ENCODE assay signal across 9 mouse cellular contexts in genomic region chr6:31155857-31156256, GRCm38 (mm10).
DNase-seq lines count a peak whose midpoint lies in the region; ATAC-seq and TF ChIP-seq lines count a peak whose summit lies in the region.
"Had no signal": no experiment of that assay in that cellular context is flagged by ENCODE, and none has a peak within 500 bp of the region (broad histone marks: within the 10 kb centered on the region; RNA-seq: fewer than 3 reads in every experiment).

No protein-coding gene starts in this region.

- TF ChIP-seq CTCF in testis, adult 2 months (IDR thresholded peaks at IDR 0.05; ENCODE audit: control insufficient read depth, insufficient read depth, insufficient replicate concordance, low read depth, low read length), result 0 out of 2 replicates have a peak, but pooled peaks have one; percentile 21
- peak; percentile 80 for TF ChIP-seq CTCF in liver, embryonic 14.5 days (IDR thresholded peaks at IDR 0.05; ENCODE audit: low read depth)

- ATAC-seq in frontal cortex, adult (ENCODE audit: low TSS enrichment), result peak; percentile 31
- no peak for ATAC-seq in liver, embryonic 14.5 days (ENCODE audit: insufficient read depth)

- H3K9me3 ChIP-seq in liver, embryonic 14.5 days (ENCODE audit: control insufficient read depth, low read length), result no peaks in the 10 kb centered on the region
- H3K9me3 ChIP-seq: hindbrain, embryonic 15.5 days had no signal

- peaks cover 4% of the 10 kb centered on the region for H3K4me1 ChIP-seq in testis, adult 2 months (ENCODE audit: control insufficient read depth, insufficient read depth, low read length)
- no peaks in the 10 kb centered on the region for H3K4me1 ChIP-seq in liver, embryonic 14.5 days (replicated peaks; ENCODE audit: control insufficient read depth in 2 of 2, insufficient read depth in 2 of 2, low read length in 1 of 2)

- no peaks in the 10 kb centered on the region for H3K36me3 ChIP-seq in testis, adult 2 months (ENCODE audit: control insufficient read depth, insufficient read depth, low read length)
- no peaks in the 10 kb centered on the region for H3K36me3 ChIP-seq in liver, embryonic 14.5 days (replicated peaks; ENCODE audit: control insufficient read depth, insufficient read depth, low read depth)
- H3K36me3 ChIP-seq: hindbrain, embryonic 15.5 days had no signal

- no peak overlapping the region for H3K4me3 ChIP-seq in testis, adult 2 months (ENCODE audit: control insufficient read depth, low read depth, low read length)
- H3K4me3 ChIP-seq in liver, embryonic 14.5 days (ENCODE audit: insufficient read depth in 1 of 2, low read depth in 2 of 2, low read length in 2 of 2), result no peak overlapping the region
- H3K4me3 ChIP-seq: hindbrain, embryonic 15.5 days had no signal

- H3K4me2 ChIP-seq in liver, embryonic 14.5 days (ENCODE audit: low read depth), result no peak overlapping the region
- H3K4me2 ChIP-seq: hindbrain, embryonic 15.5 days had no signal

- TF ChIP-seq EP300 in liver, embryonic 14.5 days (IDR thresholded peaks at IDR 0.05; ENCODE audit: low read depth), result no peak

- no peak overlapping the region for H3K27ac ChIP-seq in testis, adult 2 months (ENCODE audit: control insufficient read depth, insufficient read depth, low read depth, low read length)
- H3K27ac ChIP-seq in liver, embryonic 14.5 days, result no peak overlapping the region
- H3K27ac ChIP-seq: hindbrain, embryonic 15.5 days had no signal

- 24% methylated on average over 5 of the region's 5 CpGs for WGBS in liver, embryonic 14.5 days (ENCODE audit: insufficient replicate concordance)

- H3K27me3 ChIP-seq in testis, adult 2 months (ENCODE audit: control insufficient read depth, insufficient read depth, low read length), result no peaks in the 10 kb centered on the region
- H3K27me3 ChIP-seq in liver, embryonic 14.5 days (ENCODE audit: control insufficient read depth, insufficient read depth, low read length), result no peaks in the 10 kb centered on the region
- H3K27me3 ChIP-seq: hindbrain, embryonic 15.5 days had no signal

- no peak for TF ChIP-seq POLR2A in testis, adult 2 months (IDR thresholded peaks at IDR 0.05; ENCODE audit: control insufficient read depth, low read depth, low read length)

- no peak for DNase-seq in frontal cortex, postnatal 25 days (ENCODE audit: low spot score in 2 of 2)
- DNase-seq in testis, postnatal 14 days (ENCODE audit: low spot score), result no peak
- DNase-seq in embryo, embryonic 11 days, result peak; percentile 59
- peak; percentile 53 to 58 for DNase-seq in heart, postnatal 36 days
- DNase-seq in liver, embryonic 14.5 days (ENCODE audit: low read depth in 3 of 3, low spot score in 3 of 3), result no peak
- DNase-seq in right cerebral cortex, postnatal 4 days, result peak; percentile 63

- intact Hi-C loops in heart, postnatal 36 days (cut with DNase I), result loop anchor here (1.0 kb wide), 1 partner anchor 81 kb away; no protein-coding TSS in a partner anchor

- H3K9ac ChIP-seq in liver, embryonic 14.5 days (replicated peaks), result no peak overlapping the region
- H3K9ac ChIP-seq: hindbrain, embryonic 15.5 days had no signal

Comparison
In these comparisons a context has a peak if more than half of its experiments do, and no peak if none do; other contexts are left out.
1. DNase-seq: peak in embryo, embryonic 11 days (single experiment), heart, postnatal 36 days (2 of 2) and right cerebral cortex, postnatal 4 days (single experiment); none in frontal cortex, postnatal 25 days (0 of 2), testis, postnatal 14 days (single experiment) and liver, embryonic 14.5 days (0 of 3).